Mouse (Mus musculus) left cerebral cortex, adult 11 months (tissue): ENCODE measurements around the gene Serpina1e.

Experiments used
- DNase-seq: peaks from one replicate; pipeline ENCODE4 v3.0.0; 2022; ENCODE audit warnings: low spot score

The Serpina1e gene

DNA sequence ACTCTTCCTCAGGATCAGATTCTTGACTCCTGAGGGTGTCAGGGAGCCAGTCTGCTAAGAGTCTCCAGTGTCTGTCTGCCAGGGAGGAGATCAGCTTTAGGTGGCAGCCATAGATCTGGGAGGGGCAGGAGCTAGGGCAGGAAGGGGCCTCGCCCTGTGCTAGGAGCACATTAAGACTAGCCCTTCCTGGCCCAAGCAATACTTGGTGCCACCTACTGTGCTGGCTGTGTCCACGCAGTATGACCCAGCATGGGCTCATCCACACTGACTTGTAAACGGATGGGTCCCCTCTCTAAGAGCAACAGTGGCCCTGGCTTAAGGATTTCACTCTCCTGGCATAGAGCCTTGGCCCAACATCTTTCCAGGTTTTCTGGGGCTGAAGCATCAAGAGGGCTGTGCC lies at the start of gene Serpina1e:
Serpina1e (minus strand) TSS at position 178 of the 400 bp plus-strand sequence.
- no peak for DNase-seq

DNA sequence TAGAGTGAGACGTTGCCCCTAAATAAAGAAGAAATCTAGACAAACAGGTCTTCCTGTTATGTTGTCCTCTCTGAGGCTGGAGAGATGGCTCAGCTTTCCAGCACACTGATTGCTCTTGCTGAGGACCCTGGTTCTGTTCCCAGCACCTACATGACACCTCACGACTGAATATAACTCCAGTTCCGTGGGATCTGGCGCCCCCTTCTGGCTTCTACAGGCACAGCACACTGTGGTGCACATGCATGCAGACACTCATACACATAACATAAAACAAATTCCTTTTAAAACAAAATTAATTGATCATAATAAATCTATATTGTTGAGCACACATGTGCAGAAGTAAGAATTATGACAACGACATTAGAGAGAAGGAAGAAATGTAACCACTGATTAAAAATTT lies 45.9 kb upstream of the Serpina1e start:
- DNase-seq, result no peak

DNA sequence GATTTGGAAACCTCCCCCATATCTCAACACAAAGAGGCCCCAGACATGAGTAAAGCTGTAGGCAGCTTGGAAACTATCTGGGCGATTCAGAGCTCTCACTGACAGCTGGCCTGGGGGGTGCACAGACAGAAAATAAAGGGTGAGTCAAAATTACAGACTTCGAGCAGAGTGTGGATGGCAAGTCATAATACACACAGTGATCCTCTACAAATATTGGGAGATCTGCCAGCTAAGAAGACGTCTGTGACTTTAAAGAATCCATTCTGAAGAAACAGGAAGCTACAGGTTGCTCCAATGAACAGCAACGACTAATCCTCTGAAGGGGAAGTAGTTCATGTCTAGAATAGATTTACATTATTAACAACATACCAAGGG lies 44.5 kb upstream of the Serpina1e start:
- DNase-seq, result no peak

DNA sequence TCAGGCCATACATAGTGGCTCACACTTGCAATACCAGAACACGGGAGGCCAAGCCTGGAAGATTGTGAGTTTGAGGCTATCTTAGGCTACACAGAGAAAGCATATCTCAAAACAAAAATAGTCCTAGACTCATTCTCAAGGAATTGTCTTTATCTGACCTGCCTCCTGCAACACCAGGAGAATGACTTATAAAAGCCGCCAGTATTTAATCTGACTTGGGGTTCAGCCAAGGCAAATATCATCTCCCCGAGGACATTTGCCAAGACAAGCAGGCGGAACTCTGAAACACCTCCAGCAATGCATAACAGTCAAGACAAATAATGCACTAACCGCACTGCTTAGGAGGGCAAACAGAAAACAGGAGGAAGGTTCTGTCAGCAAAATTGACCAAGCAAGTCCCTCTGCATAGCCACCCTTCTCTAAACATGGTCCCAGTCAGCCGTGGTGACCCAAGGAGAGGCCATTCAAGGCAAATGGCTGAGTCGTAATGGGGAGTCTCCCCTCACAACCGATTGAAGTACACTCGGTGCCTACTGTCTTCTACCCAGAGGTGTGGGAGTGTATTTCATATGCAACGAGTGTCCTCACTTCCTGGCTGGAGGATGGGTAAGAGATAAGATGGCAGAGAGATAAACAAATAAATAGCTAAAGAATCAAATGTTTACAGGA lies 43.9 kb upstream of the Serpina1e start:
- DNase-seq, result no peak

DNA sequence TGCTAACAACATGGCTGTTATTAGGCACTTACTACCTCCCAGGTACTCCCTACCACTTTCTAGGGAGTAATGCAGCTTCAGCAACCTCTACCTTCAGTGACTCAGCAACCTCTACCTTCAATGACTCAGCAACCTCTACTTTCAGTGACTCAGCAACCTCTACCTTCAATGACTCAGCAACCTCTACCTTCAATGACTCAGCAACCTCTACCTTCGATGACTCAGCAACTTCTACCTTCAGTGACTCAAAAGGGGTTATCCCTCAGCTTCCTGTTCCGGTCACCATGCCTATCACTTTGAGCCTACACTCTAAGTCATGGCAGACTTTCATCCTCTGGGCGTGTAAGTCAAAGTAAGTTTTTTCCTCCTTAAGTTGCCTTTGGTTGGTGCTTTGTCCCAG lies 41.8 kb upstream of the Serpina1e start:
- DNase-seq, result no peak

DNA sequence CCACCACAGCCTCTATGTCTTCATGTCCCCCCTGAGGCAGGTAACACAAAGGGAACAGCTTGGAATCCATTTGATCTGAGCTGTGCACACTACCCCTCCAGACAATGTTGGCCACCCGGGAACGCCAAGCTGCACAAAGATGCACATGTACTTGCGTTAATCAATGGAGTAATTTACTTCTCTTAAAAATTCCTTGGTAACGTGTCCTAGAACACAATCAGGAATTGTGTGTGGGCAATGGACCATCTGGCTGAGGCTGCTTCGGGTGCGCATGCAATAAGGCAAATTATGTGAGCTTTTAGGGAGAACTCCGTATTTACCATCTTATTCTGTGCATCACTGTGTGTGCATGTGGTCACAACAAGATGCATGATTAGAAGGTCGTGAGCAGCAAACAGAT lies 40.8 kb upstream of the Serpina1e start:
- no peak for DNase-seq

DNA sequence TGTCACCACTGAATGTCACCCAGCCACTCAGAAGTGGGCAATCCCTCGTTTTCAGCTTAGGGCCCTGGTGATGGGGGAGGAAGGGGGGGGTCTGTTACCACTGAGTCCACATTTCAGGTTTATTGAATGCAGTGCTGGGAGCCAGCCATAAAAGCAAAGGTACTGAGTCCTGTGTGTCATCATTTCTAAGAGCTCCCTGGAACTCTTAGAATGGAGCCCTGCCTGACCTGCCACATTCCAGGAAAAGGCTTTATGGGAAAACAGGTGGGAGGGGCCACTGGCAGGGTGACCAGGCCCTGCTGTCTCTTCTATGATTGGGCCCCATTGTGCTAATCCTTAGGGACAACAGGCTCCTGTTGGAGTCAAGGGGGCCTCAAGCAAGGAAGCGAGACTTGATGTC lies 37.7 kb upstream of the Serpina1e start:
- no peak for DNase-seq

DNA sequence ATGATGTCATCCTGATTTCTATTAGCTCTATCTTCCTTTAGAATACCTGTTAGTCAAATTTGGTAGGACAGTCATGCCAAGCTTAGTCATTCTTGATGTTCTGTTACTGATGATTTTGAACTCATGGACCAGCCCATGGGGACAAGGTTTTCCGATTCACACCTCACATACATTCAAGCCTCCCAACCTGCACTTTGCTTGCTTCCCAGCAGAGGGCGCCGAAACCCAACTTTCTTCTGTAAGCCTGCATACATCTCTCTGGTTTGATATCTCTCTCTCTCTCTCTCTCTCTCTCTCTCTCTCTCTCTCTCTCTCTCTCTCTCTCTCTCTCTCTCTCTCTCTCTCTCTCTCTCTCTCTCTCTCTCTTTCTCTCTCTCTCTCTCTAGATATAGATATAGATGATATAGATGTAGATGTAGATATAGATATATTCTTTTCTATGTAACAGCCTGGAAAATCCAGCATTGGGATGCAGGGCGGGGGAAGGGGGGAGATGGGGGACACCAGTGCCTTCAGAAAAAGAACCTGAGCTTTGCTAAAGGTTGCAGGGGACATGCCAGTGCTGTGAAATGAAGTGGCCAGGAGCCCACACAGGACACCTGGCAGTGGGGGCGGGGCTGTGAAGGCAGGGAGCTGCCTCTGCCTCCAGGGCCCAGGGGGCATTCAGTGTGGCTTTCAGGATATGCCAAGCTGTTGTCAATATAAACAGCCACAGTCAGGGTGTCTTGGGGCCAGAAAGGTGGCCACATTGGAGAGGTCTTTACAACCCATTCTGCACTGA lies 36.7 kb upstream of the Serpina1e start:
- DNase-seq, result peak; percentile 75

DNA sequence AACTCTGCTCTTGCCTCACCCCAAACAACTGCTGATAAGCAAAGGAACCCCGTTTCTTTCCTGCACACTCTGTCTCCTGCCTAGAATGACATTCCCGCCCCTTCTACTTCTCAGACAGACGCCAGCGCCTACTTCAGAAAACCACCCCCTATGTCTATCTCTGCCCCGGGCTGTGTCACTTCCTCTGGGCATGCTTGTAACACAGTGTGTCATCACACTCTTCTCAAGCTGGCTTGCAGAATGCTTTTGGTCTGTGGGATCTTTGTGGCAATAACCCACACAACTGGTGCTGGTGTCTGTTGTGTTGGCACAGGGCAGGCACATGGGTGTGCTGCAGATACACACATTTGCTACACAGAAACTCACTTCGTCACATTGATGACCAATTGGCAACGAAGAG lies 34.2 kb upstream of the Serpina1e start:
- no peak for DNase-seq

DNA sequence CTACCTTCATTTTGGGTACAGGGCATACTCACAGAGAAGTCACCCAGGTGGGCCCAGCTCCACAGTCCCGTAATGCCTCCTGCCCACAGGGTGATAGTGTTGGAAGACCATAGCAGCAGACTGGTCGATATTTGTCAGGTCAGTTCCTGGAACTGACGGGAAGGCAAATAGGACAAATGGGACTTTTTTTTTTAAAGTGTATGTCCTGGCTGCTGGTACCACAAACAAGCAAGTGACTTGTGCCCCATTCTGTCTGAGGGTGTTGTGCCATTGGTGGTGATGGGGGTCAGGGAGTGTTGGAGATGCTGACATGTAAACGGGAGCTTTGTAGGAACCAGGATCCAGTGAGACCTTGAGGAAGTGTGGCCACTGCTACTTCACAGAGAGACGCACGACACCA lies 31.1 kb upstream of the Serpina1e start, which contains the start of gene Serpina11:
Serpina11 (minus strand) TSS at position 101 of the 400 bp plus-strand sequence.
- no peak for DNase-seq

DNA sequence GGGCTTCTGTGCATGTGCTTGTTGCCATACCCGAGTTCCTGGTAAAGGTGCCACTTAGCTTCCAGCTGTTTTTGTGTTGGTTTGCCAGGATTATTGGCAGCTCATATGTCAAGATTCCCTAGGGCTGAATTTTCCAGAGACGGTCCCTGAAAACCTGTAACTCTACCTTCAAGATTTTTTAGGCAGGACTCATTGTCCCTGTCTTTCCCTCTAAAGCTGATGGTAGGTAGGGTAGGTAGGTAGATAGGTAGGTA lies 30.7 kb upstream of the Serpina1e start:
- no peak for DNase-seq

DNA sequence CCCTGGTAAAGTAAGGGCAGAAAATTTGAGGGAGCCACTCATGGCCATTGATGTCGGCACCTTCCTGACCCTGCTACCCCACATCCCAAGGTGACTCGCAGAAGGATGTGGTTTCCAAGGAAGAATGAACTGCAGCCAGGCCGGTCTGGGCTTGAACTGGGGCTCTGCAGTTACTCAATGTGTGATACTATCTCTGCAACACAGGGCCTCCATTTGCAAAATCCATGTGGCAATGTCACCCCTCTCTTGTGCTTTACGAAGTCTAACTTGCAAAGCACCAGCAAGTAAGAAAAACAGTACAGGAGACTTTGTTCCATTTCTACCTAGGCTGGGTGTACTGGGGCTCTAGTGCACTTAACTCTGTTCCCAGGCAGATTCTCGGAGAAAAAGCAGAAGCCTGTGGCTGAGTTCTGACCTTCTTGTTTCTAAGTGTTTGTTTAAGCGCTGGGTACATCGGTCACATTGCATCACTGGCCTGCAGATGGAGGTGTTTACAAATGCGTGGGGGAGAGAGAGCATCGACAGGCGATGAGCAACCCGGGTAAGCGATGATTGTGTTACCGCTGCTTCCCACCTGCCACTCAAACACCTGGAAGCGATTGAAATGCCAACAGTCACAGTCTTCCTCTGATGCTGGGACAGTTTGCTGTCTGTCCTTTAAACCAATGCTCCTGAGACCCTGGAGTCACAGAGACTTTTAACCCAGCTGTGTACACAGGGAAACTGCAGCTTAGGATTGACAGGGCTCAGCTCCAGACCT lies 30.2 kb upstream of the Serpina1e start:
- DNase-seq, result no peak

DNA sequence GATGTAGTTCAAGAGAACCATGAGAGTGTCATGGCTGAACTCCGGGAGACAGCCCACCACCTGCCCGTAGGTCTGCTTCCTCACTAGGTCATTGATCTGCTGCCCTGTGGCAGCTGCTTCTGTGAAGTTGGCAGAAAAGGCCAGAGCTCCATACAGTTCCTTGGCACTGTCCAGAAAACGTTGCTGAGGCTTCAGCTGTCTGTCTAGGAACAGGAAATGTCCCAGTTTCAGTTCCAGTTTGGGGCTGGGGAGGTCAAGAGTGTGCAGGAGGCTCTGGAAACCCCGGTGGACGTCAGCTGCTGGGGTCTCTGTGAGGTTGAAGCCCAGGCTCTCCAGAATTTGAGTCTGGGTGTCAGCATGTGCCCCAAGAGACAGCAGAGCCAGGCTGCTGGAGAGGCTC lies 27.1 kb upstream of the Serpina1e start:
- no peak for DNase-seq

DNA sequence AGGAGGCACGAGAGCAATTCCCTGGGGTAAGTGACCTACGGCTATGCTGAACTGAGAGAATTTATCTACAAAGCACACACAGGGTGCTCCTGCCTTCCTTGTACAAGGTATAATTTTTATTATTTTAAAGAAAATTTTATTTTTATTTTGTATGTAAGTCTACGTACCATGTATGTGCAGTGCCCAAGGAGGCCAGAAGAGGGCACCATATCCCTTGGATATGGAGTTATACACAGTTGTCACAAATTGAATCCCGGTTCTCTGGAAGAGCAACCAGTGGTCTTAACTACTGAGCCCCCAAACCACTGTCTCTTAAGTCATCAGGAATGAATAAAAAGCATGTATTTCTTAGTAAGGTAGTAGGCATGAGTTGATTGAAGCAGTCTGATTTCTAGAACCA lies 26.2 kb upstream of the Serpina1e start:
- DNase-seq, result no peak

DNA sequence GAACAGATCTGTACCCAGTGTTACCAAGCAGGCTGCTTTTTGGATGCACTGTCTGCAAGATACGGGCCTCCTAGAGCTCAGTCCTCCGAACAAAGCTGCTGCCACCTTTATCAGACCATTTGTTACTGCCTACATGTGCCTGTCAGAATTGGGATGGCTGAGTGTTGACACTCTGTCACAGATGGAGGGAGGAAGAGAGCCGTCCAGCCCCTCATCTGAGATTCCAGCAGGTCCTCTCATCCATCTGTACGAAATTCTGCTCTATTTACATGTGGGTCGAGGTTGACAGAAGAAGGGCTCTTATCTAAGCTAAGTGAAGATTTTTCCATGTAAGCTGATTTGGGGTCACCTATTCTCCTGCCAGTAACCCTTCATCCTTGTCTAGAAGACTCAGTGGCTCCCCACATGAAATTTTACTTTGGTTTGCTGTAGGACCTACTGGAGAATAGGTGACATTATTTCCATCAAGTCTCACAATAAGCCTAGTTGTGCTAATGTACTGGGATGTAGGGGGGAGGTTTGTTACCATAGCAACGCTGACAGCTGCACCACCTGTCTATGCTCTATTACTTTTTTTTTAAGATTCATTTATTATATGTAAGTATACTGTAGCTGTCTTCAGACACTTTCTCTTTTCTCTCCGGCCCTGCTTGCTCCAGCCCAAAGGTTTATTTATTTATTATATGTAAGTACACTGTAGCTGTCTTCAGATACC lies 23.0 kb upstream of the Serpina1e start:
- no peak for DNase-seq

DNA sequence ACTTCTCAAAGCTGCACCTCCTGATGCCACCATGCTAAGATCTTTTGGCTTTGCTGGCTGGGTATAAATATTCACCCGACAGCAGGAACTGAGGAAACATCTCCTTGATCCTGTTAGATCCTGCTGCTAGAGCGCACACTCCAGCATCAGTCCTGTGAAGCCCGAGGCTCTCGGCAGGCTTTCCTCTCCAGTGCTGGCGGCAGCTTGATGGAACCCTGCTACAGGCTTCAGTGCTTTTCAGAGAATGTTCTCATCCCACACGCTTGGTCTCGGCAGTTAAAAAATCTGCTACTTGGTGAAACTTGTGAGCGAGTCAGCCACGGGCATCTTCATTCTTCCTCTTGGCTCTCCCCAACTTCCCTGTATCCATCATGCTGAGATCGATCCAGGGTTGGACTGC lies 19.5 kb upstream of the Serpina1e start:
- DNase-seq, result no peak

DNA sequence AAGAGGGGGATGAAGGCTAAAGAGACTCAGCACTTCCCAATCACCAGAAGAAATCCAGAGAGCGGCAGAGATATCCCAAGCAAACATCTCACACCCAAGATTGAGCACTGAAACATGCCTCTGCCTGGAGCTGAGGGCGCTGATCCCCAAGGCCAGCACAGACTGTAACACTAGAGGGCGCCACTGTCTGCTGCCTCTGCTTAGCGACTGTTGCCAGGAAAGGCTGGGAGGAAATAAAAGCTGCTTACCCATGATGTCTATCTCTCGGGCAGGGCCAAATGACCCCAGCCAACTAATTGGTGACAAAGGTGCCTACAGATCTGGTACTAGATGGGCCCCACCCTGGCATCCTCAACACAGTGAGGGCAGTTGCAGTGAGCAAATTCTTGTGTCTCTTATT lies 19.1 kb upstream of the Serpina1e start:
- no peak for DNase-seq

DNA sequence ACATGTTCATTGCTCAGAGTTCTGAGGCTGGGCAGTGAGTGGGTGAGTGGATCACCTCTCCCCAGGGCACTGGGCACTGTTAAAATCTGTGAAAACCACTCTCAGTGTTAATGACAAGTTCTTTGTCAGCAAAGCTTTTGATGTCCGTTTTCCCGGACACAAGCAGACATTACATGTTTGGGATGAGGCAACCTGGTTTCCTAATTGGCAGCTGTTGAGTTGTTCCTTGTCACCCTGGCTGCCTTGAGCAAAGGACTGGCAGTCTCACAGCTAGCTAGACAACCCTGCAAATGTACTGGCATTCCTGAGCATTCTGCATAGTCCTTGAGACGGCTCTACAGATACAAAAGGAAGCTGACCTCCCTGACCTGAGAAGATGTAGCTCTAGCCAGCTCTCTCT lies 18.3 kb upstream of the Serpina1e start:
- no peak for DNase-seq

DNA sequence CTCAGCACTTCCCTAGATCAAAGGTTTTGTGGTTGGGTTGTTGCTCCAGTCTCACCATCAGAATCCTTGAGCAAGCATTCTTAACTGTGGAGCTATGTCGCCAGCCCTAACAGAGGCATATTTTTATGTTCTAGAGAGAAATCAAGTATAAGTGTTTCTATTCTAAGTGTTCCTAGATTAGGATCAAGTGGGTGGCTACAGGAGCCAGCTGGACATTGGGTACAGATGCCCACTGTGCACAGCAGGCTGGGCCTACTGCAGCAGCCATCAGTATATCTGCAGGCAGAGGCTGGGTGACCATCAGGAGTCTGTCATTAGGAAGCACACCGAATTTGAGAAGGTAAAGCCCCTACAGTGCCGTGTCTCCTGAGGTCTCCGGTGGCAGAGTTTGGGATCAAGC lies 12.3 kb upstream of the Serpina1e start:
- no peak for DNase-seq

DNA sequence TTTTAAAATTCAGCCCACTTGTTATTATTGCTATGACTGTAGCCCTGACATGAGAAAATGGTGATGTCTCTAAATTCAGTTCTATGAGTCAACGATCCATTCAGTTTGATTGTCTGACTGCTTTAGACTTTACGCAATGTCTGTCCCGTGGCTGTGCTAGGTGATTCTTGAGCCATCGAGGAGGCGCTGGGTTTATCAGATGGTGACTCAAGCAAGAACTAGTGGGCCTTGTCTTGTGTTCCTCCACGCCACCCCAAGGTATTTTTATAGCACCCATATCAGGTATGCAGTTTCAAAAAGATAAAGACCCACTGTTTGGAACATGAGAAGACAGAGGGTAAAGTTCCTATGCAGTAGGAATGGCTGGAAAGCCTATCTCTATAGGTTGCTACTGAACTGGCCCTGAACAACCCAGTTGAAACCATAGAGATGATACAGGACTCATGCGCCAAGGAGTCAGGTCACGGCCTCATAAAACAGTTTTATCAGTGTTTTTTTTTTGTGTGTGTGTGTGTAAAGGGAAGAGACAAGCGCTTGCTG lies 10.9 kb upstream of the Serpina1e start:
- DNase-seq, result no peak

DNA sequence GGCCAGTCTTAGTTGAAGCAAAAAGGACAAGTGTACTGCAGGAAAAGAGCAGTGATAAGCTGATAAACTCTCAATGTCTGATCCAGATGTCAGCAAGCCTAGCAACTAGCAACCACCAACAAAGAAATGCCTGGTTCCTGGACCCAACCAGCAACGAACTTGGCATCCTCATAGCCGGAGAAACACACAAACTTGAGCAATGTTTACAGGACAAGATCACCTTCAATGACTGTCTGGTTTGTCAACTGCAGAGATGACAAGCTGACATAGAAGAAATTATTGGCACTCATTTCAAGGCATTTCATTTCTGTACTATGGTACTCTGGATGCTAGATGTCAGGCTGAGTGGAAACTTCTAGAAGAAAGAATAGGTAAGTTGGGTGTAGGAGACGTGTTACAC lies 8.0 kb upstream of the Serpina1e start:
- no peak for DNase-seq

DNA sequence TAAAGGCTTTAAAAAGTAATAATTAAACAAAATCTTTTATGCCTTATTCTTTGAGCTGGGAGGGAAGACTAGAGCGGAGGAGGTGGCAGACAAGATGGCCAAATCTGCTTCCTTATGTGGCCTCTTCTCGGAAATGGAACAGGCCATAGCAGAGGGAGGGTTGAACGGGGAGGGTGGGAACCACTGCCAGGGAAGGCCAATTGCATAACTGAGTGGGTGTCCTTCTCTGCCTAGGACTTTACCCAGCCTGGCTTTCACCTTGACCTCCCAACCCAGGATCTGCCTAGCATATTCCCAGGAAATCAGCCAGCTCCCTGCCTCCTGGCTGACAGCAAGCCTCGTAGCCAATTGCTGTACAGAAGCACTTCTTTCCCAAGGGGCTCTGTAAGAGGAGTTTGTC lies 4.5 kb upstream of the Serpina1e start:
- no peak for DNase-seq
